Mouse (Mus musculus): Measurements from ENCODE around the gene 4930435E12Rik. TPM values are rescaled to one million over a fixed set of nuclear protein-coding genes. Genes with fewer than 3 reads are reported as not detected.
"Not testable (repeated sequence)": the region's sequence is repeated elsewhere in the genome, so short reads cannot be mapped to it uniquely, and the experiment has no call there.

The 4930435E12Rik gene
- total RNA-seq (2021): not detected
- long read RNA-seq, experiment 1: 0 reads
- long read RNA-seq, experiment 2: 0 reads

GRCm38 (mm10) chr16:38828649-38829048, at the start of gene 4930435E12Rik:
Gene 4930435E12Rik, minus strand, starts transcription at chr16:38828749.
- intact Hi-C loops (cut with DNase I; ENCODE audit: low total_unique reads): no loop called here
- no peak for DNase-seq

DNA sequence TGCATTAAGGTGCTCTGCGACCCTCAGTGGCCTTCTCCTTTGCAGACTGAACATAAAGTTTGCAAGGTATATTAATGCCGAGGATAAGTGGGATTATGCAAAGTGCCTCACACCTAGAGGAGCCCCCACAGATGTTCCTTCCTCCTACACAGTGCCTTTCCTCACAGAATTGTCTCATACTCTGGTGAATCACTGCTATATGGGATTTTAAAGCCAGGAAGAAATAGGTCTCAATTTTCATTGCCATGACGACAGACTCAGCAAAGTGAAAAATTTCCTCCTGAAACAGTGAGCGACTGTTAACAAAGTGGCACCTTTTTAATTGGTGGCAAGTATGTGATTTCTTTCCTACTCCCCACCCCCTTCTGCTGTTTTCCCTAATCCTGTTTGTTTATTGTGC, 45.9 kb upstream of the 4930435E12Rik start:
- no peak for DNase-seq
- intact Hi-C loops (cut with DNase I; ENCODE audit: low total_unique reads): no loop called here

DNA sequence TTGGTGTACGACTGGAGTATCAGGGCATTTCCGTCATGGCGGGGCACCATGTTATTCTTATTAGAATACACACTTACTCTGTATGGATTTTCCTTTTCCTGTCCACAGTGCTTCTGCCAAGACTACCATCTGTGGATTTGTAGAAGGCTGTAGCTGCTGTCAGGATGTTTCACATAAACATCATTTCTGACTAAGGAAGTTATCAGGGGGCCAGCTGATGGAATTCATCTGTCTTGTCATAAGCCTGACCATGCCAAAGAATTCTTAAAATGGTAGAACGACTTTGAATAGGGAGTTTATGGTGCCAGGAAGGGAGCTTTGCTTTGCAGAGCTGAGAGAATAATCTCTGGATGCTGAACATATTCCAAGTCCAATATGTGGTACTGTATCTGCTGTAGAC, 44.7 kb upstream of the 4930435E12Rik start:
- intact Hi-C loops (cut with DNase I; ENCODE audit: low total_unique reads): no loop called here
- no peak for DNase-seq

- no peak for DNase-seq
- intact Hi-C loops (cut with DNase I; ENCODE audit: low total_unique reads): no loop called here
Measured at GRCm38 (mm10) chr16:38864358-38864757, 35.8 kb upstream of the 4930435E12Rik start.

DNA sequence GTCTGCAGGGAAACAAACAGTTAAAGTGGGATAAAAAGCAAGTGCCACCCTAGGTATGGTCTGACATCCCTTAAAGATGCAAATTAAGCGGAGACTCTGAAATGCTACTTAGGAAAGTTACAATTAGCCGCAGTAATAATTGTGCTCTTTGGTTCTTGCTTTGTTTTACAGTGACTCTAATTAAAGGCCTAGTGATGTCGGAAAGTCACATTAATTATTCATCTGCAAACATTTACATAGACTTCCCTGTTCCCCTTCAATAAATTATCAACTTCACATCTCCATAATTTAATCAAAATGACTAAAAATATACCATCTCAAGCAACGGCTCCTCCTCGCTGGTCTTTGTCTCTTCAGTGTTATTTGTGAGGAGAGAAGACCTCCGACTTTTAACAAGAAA, 32.0 kb upstream of the 4930435E12Rik start:
- intact Hi-C loops (cut with DNase I; ENCODE audit: low total_unique reads): no loop called here

DNA sequence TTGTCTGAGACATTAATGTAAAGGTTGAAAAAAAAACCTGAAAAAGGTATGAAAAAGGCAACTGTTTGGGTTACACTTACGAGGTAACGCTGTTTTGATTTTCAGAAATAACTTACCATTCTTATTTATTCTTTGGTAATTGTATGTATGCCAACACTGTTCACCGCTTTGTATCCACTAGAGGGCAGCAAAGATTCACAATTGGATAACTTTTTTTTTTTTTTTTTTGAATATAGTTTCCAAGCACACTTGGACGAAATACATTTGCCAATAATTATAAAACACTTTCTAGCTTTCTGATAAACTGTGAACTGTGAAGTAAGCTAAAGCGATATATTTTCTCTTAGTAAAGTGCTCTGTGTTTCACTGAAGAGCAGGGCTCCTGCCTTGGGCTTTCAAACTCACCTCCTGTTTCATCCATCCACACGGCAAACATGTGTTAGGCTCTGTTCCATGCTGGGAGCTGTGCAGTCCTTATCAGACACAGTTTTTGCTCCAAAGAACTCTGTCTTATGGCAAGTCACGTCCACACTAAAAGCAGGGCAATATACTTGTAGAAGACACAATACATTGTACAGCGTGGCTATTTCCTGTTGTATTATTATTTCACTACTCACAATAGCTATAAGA, 29.7 kb upstream of the 4930435E12Rik start:
- intact Hi-C loops (cut with DNase I; ENCODE audit: low total_unique reads): no loop called here
- DNase-seq: no peak

More for the DNA sequence above, 32.0 kb upstream of the 4930435E12Rik start:
- no peak for DNase-seq

GRCm38 (mm10) chr16:38812521-38812920, 16.0 kb downstream of the 4930435E12Rik start:
- intact Hi-C loops (cut with DNase I; ENCODE audit: low total_unique reads): loop anchor here (5.0 to 10.0 kb wide), 2 partner anchors 198 to 275 kb away; no protein-coding TSS in a partner anchor
- DNase-seq: peak; percentile 76

DNA sequence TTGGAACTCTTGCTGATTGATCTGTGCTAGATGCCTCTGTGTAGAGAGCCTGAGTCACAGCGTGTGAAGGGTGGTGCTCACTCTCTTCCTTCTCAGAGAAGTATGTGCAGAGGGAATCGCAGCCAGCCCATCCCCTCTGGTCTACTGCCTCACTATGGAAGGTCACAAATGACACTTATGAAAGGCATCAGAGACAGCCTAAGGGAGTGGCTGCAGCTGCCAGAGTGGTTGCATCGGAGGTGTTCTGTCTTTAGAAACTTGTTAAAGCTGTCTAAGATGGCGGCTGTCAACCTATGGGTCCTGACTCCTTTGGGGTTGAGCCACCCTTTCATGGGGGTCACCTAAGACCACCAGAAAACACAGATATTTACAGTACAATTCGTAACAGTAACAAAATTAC, 18.4 kb downstream of the 4930435E12Rik start:
- no peak for DNase-seq
- intact Hi-C loops (cut with DNase I; ENCODE audit: low total_unique reads): loop anchor here (5.0 to 10.0 kb wide), 2 partner anchors 195 to 273 kb away; no protein-coding TSS in a partner anchor

DNA sequence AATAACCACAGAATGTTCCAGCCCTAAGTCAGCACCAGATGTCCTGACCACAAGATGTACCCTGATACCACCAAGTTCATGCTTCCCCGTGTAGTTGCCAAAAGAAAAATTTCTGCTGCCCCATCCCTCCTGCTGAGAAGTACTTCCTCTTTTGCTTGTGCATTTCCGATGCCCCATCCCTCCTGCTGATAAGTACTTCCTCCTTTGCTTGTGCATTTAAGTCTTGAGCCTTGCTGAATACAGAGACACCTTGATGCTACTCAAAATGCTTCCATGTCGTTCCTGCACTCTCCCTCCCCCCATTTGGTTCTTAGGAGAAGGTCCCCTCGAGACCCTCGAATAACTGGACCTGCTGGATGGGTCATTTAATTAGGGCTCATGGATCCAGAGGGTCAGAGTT, 20.8 kb downstream of the 4930435E12Rik start:
- DNase-seq; intact Hi-C loops (cut with DNase I; ENCODE audit: low total_unique reads): not testable (repeated sequence)

DNA sequence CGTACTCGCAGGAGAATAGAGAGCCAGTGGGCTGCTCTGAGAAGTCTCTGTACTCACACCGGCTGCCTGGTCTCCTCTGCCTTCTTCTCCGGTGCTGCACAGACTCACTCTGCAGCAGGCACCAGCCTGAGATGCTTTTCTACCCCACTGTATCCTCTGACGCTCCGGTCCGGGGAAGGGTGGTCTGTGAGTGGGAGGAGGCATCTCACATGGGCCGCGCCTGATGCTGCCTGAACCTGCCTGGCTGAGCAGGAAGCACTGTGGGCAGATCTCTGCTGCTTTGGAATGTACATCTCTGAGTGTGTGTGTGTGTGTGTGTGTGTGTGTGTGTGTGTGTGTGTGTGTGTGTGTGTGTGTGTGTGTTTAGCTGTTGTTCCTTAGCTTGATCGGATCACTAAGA, 28.5 kb downstream of the 4930435E12Rik start, which contains the start of gene Upk1b:
TSS of gene Upk1b (minus strand) at position 238 of the 400 bp plus-strand sequence.
- intact Hi-C loops (cut with DNase I; ENCODE audit: low total_unique reads): no loop called here
- no peak for DNase-seq

GRCm38 (mm10) chr16:38798957-38799450, 29.5 kb downstream of the 4930435E12Rik start:
- intact Hi-C loops (cut with DNase I; ENCODE audit: low total_unique reads): no loop called here
- no peak for DNase-seq

DNA sequence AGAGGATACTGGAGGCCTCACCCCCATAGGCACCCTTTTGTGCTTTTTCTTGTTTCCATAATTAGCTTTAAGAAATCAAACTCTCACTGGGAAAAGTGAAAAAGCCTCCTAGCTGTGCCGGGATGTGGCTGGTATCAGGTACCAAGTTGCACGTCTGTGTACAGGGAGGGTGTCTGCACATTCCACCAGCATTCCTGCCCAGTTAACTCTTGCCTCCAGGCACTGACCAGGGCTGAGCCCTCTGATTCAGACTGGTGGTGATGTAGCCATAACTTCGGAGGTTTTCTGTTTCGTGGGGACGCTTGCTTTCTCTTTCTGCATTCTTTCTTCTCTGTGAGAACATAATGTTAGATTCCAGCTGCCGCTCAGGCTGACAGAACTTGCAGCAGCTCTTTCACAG, 35.4 kb downstream of the 4930435E12Rik start:
- DNase-seq: no peak
- intact Hi-C loops (cut with DNase I; ENCODE audit: low total_unique reads): no loop called here

DNA sequence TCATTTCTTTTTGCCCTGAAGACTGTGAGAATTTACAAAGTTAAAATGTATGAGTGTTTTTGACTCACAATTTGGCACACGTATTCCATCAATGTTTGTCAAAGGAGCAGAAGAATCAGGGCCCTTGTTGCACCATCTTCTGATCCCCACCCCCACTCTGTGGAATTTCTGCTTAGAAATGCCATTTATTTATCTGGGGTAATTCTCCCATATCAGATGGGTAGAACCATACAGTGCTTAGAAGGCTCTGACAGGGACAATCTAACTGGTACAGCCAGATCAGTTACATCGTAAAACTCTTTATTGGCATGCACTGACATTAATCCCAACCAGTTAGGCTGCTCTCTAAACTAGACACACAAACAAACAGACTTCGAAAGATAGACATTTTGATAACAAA, 38.6 kb downstream of the 4930435E12Rik start:
- no peak for DNase-seq
- intact Hi-C loops (cut with DNase I; ENCODE audit: low total_unique reads): no loop called here

GRCm38 (mm10) chr16:38789016-38789415, 39.5 kb downstream of the 4930435E12Rik start:
- intact Hi-C loops (cut with DNase I; ENCODE audit: low total_unique reads): no loop called here
- DNase-seq: no peak

DNA sequence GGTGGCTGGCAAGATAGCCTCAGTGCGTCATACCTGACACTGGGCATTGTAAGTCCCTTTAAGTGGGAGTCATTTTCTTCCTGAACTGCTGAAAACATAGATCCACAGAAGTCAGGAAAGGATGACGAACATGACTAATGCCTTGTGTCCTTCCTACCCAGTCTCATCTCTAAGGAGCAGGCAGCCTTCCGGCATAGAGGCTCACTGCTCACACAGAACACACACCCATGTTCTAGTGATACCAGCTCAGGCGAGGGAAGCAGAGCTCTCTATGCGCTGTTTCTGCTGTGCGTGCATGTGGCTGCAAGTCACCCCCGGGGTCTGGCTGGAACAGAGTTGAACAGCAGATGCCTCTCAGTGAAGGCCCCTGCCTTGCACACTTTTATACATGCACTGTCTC, 43.2 kb downstream of the 4930435E12Rik start:
- DNase-seq: no peak
- intact Hi-C loops (cut with DNase I; ENCODE audit: low total_unique reads): no loop called here

DNA sequence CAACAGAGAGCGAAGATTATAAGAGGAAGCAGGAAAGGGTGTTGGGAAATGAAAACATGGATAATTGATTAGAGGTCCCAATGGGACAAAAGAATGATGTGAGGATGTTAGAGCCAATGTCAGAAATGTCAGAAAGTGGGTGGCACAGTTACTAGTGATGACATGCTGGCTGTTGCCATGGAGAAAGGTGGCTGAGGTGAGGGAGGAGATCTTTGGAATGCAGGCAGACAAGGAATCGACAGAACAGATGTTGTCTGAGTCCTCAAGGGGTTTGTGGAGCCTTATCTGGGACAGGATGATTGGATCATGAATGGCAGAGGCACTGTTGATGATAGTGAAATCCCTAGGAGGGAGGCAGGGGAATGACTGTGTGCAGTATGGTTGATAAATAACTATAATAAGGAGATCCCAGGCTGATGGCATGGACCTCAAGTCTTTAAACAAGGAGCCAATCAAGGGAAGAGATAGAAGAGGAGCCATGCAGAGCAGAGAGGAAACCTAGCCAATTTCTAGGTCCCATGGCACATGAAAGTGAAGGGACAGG, 46.0 kb downstream of the 4930435E12Rik start:
- no peak for DNase-seq
- intact Hi-C loops (cut with DNase I; ENCODE audit: low total_unique reads): no loop called here

GRCm38 (mm10) chr16:38781946-38782345, 46.6 kb downstream of the 4930435E12Rik start:
- no peak for DNase-seq
- intact Hi-C loops (cut with DNase I; ENCODE audit: low total_unique reads): no loop called here

GRCm38 (mm10) chr16:38780960-38781572, 47.5 kb downstream of the 4930435E12Rik start:
- intact Hi-C loops (cut with DNase I; ENCODE audit: low total_unique reads): no loop called here
- no peak for DNase-seq

GRCm38 (mm10) chr16:38776342-38776741, 52.2 kb downstream of the 4930435E12Rik start:
- intact Hi-C loops (cut with DNase I; ENCODE audit: low total_unique reads): no loop called here
- no peak for DNase-seq

GRCm38 (mm10) chr16:38774964-38775746, 53.4 kb downstream of the 4930435E12Rik start:
- intact Hi-C loops (cut with DNase I; ENCODE audit: low total_unique reads): no loop called here
- DNase-seq: no peak

Measured in gastrocnemius, postnatal 14 days (tissue).